Mouse (Mus musculus): ENCODE results near the gene Cacna2d3. TPM values are rescaled to one million over a fixed set of nuclear protein-coding genes. Genes with fewer than 3 reads are reported as not detected.

The Cacna2d3 gene
- total RNA-seq (2022) = 1 to 10 TPM in 2 of 4 experiments, under 1 TPM in 2; 0.50 to 1.2 (median 0.91) TPM

GRCm38 (mm10) chr14:29721488-29722385, at the start of gene Cacna2d3:
Cacna2d3 (minus strand) TSS chr14:29721864.
- DNase-seq (ENCODE audit: low spot score) = no peak

DNA sequence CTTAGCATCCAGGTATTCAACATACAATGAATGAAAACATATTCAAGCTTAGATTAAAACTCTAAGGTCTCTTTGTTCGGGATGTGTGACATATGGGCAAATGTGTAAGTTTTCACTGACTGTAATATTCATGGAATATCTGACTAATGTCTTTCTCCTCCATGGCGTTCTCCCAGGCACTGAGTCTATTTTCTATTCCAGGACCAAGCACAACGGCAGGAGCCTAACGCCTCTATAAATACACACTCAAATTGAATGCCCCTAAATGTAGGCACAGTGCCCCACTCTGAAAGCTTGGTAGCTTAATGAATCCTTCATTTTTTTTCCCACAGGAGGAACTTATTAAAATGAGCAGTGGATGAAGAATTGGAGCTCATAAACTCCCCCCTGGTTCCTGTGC, 47.8 kb upstream of the Cacna2d3 start:
- no peak for DNase-seq (ENCODE audit: low spot score)

DNA sequence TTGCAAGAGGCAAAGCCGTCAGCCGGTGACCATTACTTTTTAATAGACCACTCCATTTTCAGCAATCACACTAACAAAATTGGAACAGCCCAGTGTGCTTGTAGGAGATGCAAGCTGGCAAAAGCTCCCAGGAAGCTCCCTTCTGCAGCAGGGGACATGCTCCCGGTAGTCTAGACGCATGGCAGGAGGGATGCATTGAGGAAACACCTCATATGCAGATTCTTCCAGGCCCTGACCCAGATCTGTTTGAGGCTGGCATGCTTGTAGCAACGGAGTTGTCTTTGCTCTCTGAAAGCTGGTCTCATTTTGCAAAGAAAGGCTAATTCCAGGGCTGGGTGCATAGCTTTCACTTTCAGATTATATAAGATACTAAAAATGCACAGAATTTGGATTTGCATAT, 31.2 kb upstream of the Cacna2d3 start:
- DNase-seq (ENCODE audit: low spot score) = no peak

- DNase-seq (ENCODE audit: low spot score) = no peak
These were observed 17.1 kb upstream of the Cacna2d3 start for GRCm38 (mm10) chr14:29738751-29739150.

- DNase-seq (ENCODE audit: low spot score) = no peak
These were observed 8.6 kb upstream of the Cacna2d3 start for GRCm38 (mm10) chr14:29730256-29730655.

- no peak for DNase-seq (ENCODE audit: low spot score)
These were observed 7.3 kb upstream of the Cacna2d3 start for GRCm38 (mm10) chr14:29729009-29729408.

GRCm38 (mm10) chr14:29727596-29727995, 5.9 kb upstream of the Cacna2d3 start:
- no peak for DNase-seq (ENCODE audit: low spot score)

DNA sequence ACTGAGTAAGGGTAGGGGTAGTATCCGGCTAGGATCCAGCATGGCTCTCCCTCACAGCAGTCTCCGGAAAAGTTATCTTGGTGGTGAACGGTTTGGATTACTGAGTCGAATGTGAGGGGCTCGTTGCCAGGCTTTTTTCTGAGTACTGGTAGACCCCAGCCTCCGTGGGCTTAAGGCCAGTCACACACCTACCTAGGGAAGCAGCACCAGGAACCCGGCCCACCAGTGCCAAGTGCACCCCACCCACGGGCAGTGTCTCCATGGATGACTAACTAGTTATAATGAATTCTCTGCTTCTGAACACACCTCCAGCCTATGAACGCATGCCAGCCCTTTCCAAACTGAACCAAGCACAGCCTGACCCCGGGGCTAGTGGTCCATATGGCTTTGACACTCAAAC, 1.6 kb upstream of the Cacna2d3 start:
- no peak for DNase-seq (ENCODE audit: low spot score)

- no peak for DNase-seq (ENCODE audit: low spot score)
These were observed 940 bp upstream of the Cacna2d3 start for GRCm38 (mm10) chr14:29722386-29723221.

DNA sequence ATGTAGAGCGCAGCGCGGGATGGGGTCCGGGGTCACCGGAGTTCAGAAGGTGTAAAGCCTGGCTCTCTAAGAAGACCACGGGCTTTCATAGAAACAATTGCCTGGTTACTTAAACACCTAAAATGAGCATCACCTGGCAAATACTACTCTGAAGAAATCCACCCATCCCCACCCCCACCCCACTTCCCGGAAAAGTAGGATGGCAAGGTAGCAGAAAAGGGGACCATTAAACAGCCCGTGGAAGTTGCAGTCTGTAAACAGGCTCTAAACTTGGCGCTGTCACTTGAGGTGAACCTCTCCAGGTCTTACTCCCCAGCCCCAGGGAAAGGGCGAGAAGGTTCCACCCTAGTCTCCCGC, 555 bp downstream of the Cacna2d3 start:
- no peak for DNase-seq (ENCODE audit: low spot score)

DNA sequence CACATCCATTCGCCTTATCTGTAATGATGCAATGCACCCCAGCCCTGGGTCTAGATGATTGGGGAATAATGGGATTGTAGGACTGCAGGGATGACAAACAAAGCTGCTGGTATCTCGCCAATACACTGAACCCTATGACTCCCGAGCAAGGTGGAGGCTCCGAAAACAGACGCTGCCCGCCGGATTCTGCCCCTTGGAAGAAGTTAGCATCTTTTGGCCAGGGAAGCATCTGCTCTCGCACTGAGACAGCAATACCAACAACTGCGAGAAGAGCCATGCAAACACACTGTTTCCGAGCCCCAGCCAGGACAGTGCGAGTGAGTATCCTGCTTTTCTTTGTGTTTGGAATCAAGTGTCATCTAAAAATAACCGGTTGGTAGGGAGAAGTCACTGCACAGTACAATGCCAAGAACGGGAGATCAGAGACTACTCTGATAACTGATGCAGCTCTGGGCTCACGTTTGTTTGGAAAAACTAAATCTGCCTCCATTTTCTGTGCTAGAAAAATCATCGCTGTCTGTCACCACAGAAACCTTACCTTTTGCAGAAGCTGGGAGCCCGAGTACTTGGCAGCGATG, 1.2 kb downstream of the Cacna2d3 start:
- no peak for DNase-seq (ENCODE audit: low spot score)

GRCm38 (mm10) chr14:29712621-29713020, 9.0 kb downstream of the Cacna2d3 start:
- no peak for DNase-seq (ENCODE audit: low spot score)

DNA sequence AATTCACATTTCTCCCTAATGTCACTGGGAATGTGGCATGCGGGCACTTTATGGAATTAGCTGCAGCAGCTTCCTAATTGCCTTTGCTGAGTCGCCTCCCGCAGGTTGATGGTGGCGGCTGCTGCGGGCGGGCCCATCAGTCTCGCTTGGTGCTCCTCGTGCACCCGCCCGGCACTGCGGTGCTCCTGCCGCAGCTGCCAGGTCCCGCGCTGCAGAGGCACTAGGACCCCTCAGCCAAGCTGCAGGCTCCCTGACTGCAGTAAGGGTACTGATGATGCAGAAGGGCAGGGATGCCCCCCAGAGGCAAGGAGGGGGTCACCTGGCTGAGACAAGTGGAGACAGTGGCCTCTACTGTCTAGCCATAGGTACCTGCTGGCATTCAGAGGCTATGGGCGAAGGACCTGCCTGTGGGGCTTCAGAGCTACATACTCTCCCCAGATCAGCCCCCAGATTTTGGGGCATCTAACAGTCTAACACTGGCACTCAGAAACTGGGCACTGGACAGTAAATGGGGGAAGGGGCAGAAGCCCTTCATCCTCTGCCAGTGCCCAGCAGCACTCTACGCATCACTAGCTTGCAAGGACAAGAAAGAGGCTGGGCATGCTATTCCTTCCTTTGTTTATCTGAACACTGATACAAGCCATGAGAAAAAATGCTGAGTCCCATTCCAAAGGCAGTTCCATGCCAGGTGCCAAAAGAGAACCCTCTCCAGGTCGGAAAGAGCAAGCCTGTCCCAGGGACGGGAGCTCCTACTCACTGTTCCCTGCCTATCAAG, 13.9 kb downstream of the Cacna2d3 start:
- DNase-seq (ENCODE audit: low spot score) = no peak

- DNase-seq (ENCODE audit: low spot score) = no peak
These were observed 18.9 kb downstream of the Cacna2d3 start for GRCm38 (mm10) chr14:29702762-29703161.

- DNase-seq (ENCODE audit: low spot score) = no peak
These were observed 25.5 kb downstream of the Cacna2d3 start for GRCm38 (mm10) chr14:29696131-29696530.

- DNase-seq (ENCODE audit: low spot score) = peak; percentile 3
These were observed 49.1 kb downstream of the Cacna2d3 start for GRCm38 (mm10) chr14:29672436-29673050.

- no peak for DNase-seq (ENCODE audit: low spot score)
These were observed 51.8 kb downstream of the Cacna2d3 start for GRCm38 (mm10) chr14:29669826-29670225.

GRCm38 (mm10) chr14:29657006-29657405, 64.7 kb downstream of the Cacna2d3 start:
- DNase-seq (ENCODE audit: low spot score) = no peak

- no peak for DNase-seq (ENCODE audit: low spot score)
These were observed 71.1 kb downstream of the Cacna2d3 start for GRCm38 (mm10) chr14:29650591-29650990.

DNA sequence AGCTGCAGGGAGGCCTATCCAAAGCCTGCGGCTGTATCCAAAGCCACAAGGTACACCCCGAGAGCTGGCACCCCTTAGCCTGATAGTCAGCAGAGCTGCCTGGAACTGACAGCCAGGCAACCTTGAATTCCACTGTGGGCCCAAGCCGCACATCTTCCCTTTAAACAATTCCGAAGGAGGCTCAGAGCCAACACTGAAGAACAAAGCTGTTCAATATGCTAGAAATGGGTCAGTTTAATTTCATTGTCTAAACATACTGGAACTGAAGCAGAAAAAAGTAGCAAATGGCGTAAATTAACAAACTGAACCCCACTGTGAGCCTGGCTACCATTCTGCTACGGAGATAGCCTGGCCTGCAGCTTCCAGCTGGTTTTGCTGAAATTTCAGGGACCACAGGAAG, 72.9 kb downstream of the Cacna2d3 start:
- no peak for DNase-seq (ENCODE audit: low spot score)

- DNase-seq (ENCODE audit: low spot score) = no peak
These were observed 76.2 kb downstream of the Cacna2d3 start for GRCm38 (mm10) chr14:29645421-29645820.

Measured in heart, adult 8-10 months (tissue).